Mouse (Mus musculus): ENCODE results near the gene Rapgef3. TPM values are rescaled to one million over a fixed set of nuclear protein-coding genes. Genes with fewer than 3 reads are reported as not detected.

Rapgef3 gene
- polyA plus RNA-seq, 1 experiment from 2014 or later: 15.7 TPM

- no peak overlapping the region for H3K4me3 ChIP-seq (ENCODE audit: low read length)
- no peak overlapping the region for H3K4me2 ChIP-seq (replicated peaks; ENCODE audit: low read depth, low read length)
- H3K27ac ChIP-seq (ENCODE audit: low read depth, low read length): no peak overlapping the region
- H3K4me1 ChIP-seq (ENCODE audit: control insufficient read depth, insufficient read depth, low read length): peaks cover 14% of the 10 kb centered on the region
- ATAC-seq (ENCODE audit: low FRiP score, low TSS enrichment): no peak
- H3K9me3 ChIP-seq (ENCODE audit: control insufficient read depth, low read length): no peaks in the 10 kb centered on the region
- H3K27me3 ChIP-seq (ENCODE audit: control insufficient read depth, insufficient read depth, low read length): no peaks in the 10 kb centered on the region
- WGBS: 90% methylated on average over 5 of the region's 5 CpGs
- peaks cover 51% of the 10 kb centered on the region for H3K36me3 ChIP-seq (ENCODE audit: control insufficient read depth, insufficient read depth, low read length)
- no peak overlapping the region for H3K9ac ChIP-seq (ENCODE audit: low read depth, low read length)
Measured at GRCm38 (mm10) chr15:97810399-97810798, 42.6 kb upstream of the Rapgef3 start.

- no peak overlapping the region for H3K9ac ChIP-seq (ENCODE audit: low read depth, low read length)
- ATAC-seq (ENCODE audit: low FRiP score, low TSS enrichment): no peak
- no peaks in the 10 kb centered on the region for H3K9me3 ChIP-seq (ENCODE audit: control insufficient read depth, low read length)
- 83% methylated on average over 5 of the region's 5 CpGs for WGBS
- peaks cover 52% of the 10 kb centered on the region for H3K36me3 ChIP-seq (ENCODE audit: control insufficient read depth, insufficient read depth, low read length)
- no peak overlapping the region for H3K4me2 ChIP-seq (replicated peaks; ENCODE audit: low read depth, low read length)
- H3K4me3 ChIP-seq (ENCODE audit: low read length): no peak overlapping the region
- H3K4me1 ChIP-seq (ENCODE audit: control insufficient read depth, insufficient read depth, low read length): peaks cover 14% of the 10 kb centered on the region
- no peak overlapping the region for H3K27ac ChIP-seq (ENCODE audit: low read depth, low read length)
- no peaks in the 10 kb centered on the region for H3K27me3 ChIP-seq (ENCODE audit: control insufficient read depth, insufficient read depth, low read length)
Measured at GRCm38 (mm10) chr15:97809942-97810341, 42.2 kb upstream of the Rapgef3 start.

GRCm38 (mm10) chr15:97809206-97809605, 41.4 kb upstream of the Rapgef3 start:
- H3K4me3 ChIP-seq (ENCODE audit: low read length): no peak overlapping the region
- H3K9ac ChIP-seq (ENCODE audit: low read depth, low read length): no peak overlapping the region
- no peak for ATAC-seq (ENCODE audit: low FRiP score, low TSS enrichment)
- H3K27me3 ChIP-seq (ENCODE audit: control insufficient read depth, insufficient read depth, low read length): no peaks in the 10 kb centered on the region
- no peaks in the 10 kb centered on the region for H3K9me3 ChIP-seq (ENCODE audit: control insufficient read depth, low read length)
- 89% methylated on average over 14 of the region's 14 CpGs for WGBS
- H3K4me2 ChIP-seq (replicated peaks; ENCODE audit: low read depth, low read length): no peak overlapping the region
- peaks cover 13% of the 10 kb centered on the region for H3K4me1 ChIP-seq (ENCODE audit: control insufficient read depth, insufficient read depth, low read length)
- peaks cover 56% of the 10 kb centered on the region for H3K36me3 ChIP-seq (ENCODE audit: control insufficient read depth, insufficient read depth, low read length)
- H3K27ac ChIP-seq (ENCODE audit: low read depth, low read length): no peak overlapping the region

GRCm38 (mm10) chr15:97808532-97808931, 40.8 kb upstream of the Rapgef3 start:
- no peak for ATAC-seq (ENCODE audit: low FRiP score, low TSS enrichment)
- Histone ChIP-seq H3K4me1 (ENCODE audit: control insufficient read depth, insufficient read depth, low read length) (peaks cover 7% of the 10 kb centered on the region), H3K4me3 (ENCODE audit: low read length) (no peak overlapping the region), H3K9ac (ENCODE audit: low read depth, low read length) (no peak overlapping the region), H3K27me3 (ENCODE audit: control insufficient read depth, insufficient read depth, low read length) (no peaks in the 10 kb centered on the region), H3K36me3 (ENCODE audit: control insufficient read depth, insufficient read depth, low read length) (peaks cover 56% of the 10 kb centered on the region), H3K27ac (ENCODE audit: low read depth, low read length) (no peak overlapping the region), H3K9me3 (ENCODE audit: control insufficient read depth, low read length) (no peaks in the 10 kb centered on the region), H3K4me2 (replicated peaks; ENCODE audit: low read depth, low read length) (no peak overlapping the region)
- 85% methylated on average over 13 of the region's 14 CpGs for WGBS

DNA sequence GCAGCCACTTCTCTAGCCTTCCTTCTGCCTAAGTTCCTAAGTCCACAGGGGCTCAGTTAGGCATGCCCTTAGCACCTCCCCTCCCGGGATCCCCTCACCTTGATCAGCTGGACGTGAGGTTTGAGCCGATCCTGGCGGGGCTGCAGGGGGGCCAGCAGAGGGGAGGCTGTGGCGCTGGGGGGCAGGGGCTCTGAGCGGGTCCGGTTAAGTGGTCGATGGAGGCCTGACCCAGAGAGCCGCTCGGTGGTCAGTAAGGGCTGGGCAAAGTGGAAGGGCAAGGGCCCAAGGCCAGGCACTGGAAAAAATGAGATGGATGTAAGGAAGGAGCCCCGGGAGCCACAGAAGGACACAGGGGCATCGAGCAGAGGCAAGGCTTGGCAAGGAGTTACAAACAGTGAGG, 40.1 kb upstream of the Rapgef3 start:
- Histone ChIP-seq H3K4me3 (ENCODE audit: low read length) (no peak overlapping the region), H3K27me3 (ENCODE audit: control insufficient read depth, insufficient read depth, low read length) (no peaks in the 10 kb centered on the region), H3K4me1 (ENCODE audit: control insufficient read depth, insufficient read depth, low read length) (peaks cover under 1% of the 10 kb centered on the region; the same call in 1 of the 2 replicates), H3K36me3 (ENCODE audit: control insufficient read depth, insufficient read depth, low read length) (peaks cover 56% of the 10 kb centered on the region), H3K9ac (ENCODE audit: low read depth, low read length) (no peak overlapping the region), H3K4me2 (replicated peaks; ENCODE audit: low read depth, low read length) (no peak overlapping the region), H3K27ac (ENCODE audit: low read depth, low read length) (no peak overlapping the region), H3K9me3 (ENCODE audit: control insufficient read depth, low read length) (no peaks in the 10 kb centered on the region)
- no peak for ATAC-seq (ENCODE audit: low FRiP score, low TSS enrichment)
- 86% methylated on average over 12 of the region's 12 CpGs for WGBS

- Histone ChIP-seq H3K36me3 (ENCODE audit: control insufficient read depth, insufficient read depth, low read length) (peaks cover 63% of the 10 kb centered on the region), H3K4me3 (ENCODE audit: low read length) (peak overlapping the region; percentile 14; the same call in 1 of the 2 replicates), H3K27ac (ENCODE audit: low read depth, low read length) (no peak overlapping the region), H3K4me2 (replicated peaks; ENCODE audit: low read depth, low read length) (peak overlapping the region; percentile 13; the same call in 1 of the 2 replicates), H3K4me1 (ENCODE audit: control insufficient read depth, insufficient read depth, low read length) (no peaks in the 10 kb centered on the region), H3K9me3 (ENCODE audit: control insufficient read depth, low read length) (no peaks in the 10 kb centered on the region), H3K9ac (ENCODE audit: low read depth, low read length) (no peak overlapping the region), H3K27me3 (ENCODE audit: control insufficient read depth, insufficient read depth, low read length) (no peaks in the 10 kb centered on the region)
- 24% methylated on average over 13 of the region's 13 CpGs for WGBS
- peak; percentile 49; the same call in 1 of the 2 replicates for ATAC-seq (ENCODE audit: low FRiP score, low TSS enrichment)
Measured at GRCm38 (mm10) chr15:97802575-97802974, 34.8 kb upstream of the Rapgef3 start.

DNA sequence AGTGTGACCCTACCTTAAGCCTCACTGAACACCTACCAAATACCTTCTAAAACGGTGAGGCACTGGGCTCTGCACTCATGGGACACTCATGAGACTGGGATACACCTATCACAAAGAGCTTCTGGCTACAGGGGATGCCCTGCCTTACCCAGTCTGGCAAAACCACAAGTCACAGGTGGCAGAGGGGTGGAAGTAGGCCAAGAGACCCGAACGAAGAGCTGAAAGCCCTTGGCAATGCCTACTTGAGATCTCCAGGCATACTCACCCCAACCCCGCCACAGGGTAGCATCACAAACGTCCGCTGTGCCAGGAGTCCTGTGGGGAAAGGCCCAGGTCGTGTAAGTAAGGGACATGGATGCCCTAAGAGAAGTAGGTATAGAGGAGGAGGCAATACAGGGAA, 34.0 kb upstream of the Rapgef3 start:
- Histone ChIP-seq H3K27me3 (ENCODE audit: control insufficient read depth, insufficient read depth, low read length) (no peaks in the 10 kb centered on the region), H3K27ac (ENCODE audit: low read depth, low read length) (no peak overlapping the region), H3K4me3 (ENCODE audit: low read length) (no peak overlapping the region), H3K9ac (ENCODE audit: low read depth, low read length) (no peak overlapping the region), H3K4me2 (replicated peaks; ENCODE audit: low read depth, low read length) (no peak overlapping the region), H3K4me1 (ENCODE audit: control insufficient read depth, insufficient read depth, low read length) (no peaks in the 10 kb centered on the region), H3K36me3 (ENCODE audit: control insufficient read depth, insufficient read depth, low read length) (peaks cover 63% of the 10 kb centered on the region), H3K9me3 (ENCODE audit: control insufficient read depth, low read length) (no peaks in the 10 kb centered on the region)
- 78% methylated on average over 7 of the region's 7 CpGs for WGBS
- no peak for ATAC-seq (ENCODE audit: low FRiP score, low TSS enrichment)

GRCm38 (mm10) chr15:97800853-97801252, 33.1 kb upstream of the Rapgef3 start:
- WGBS: 86% methylated on average over 13 of the region's 13 CpGs

GRCm38 (mm10) chr15:97799446-97799845, 31.7 kb upstream of the Rapgef3 start:
- no peak overlapping the region for H3K4me2 ChIP-seq (replicated peaks; ENCODE audit: low read depth, low read length)
- H3K36me3 ChIP-seq (ENCODE audit: control insufficient read depth, insufficient read depth, low read length): peaks cover 66% of the 10 kb centered on the region
- no peak for ATAC-seq (ENCODE audit: low FRiP score, low TSS enrichment)
- H3K9ac ChIP-seq (ENCODE audit: low read depth, low read length): no peak overlapping the region
- H3K27me3 ChIP-seq (ENCODE audit: control insufficient read depth, insufficient read depth, low read length): no peaks in the 10 kb centered on the region
- H3K4me1 ChIP-seq (ENCODE audit: control insufficient read depth, insufficient read depth, low read length): no peaks in the 10 kb centered on the region
- H3K27ac ChIP-seq (ENCODE audit: low read depth, low read length): no peak overlapping the region
- WGBS: 83% methylated on average over 11 of the region's 11 CpGs
- H3K4me3 ChIP-seq (ENCODE audit: low read length): no peak overlapping the region
- no peaks in the 10 kb centered on the region for H3K9me3 ChIP-seq (ENCODE audit: control insufficient read depth, low read length)

More at GRCm38 (mm10) chr15:97800853-97801252, 33.1 kb upstream of the Rapgef3 start:
- H3K9me3 ChIP-seq (ENCODE audit: control insufficient read depth, low read length): no peaks in the 10 kb centered on the region
- H3K4me2 ChIP-seq (replicated peaks; ENCODE audit: low read depth, low read length): no peak overlapping the region
- H3K36me3 ChIP-seq (ENCODE audit: control insufficient read depth, insufficient read depth, low read length): peaks cover 62% of the 10 kb centered on the region
- no peak overlapping the region for H3K9ac ChIP-seq (ENCODE audit: low read depth, low read length)
- no peaks in the 10 kb centered on the region for H3K4me1 ChIP-seq (ENCODE audit: control insufficient read depth, insufficient read depth, low read length)
- no peak overlapping the region for H3K27ac ChIP-seq (ENCODE audit: low read depth, low read length)
- no peak overlapping the region for H3K4me3 ChIP-seq (ENCODE audit: low read length)
- H3K27me3 ChIP-seq (ENCODE audit: control insufficient read depth, insufficient read depth, low read length): no peaks in the 10 kb centered on the region
- ATAC-seq (ENCODE audit: low FRiP score, low TSS enrichment): no peak
